Mouse (Mus musculus) bone marrow macrophage, adult 2 months (primary cell): ENCODE results near the gene Slc38a3.

Experiments used
- CTCF ChIP-seq: IDR thresholded peaks from 2 replicates; pipeline ENCODE4 v1.5.1; 2012; ENCODE audit warnings: low read depth, mild to moderate bottlenecking, low read length, moderate library complexity
- POLR2A ChIP-seq: IDR thresholded peaks from 2 replicates; pipeline ENCODE4 v1.6.1; 2012; ENCODE audit warnings: mild to moderate bottlenecking, low read depth, low read length, borderline replicate concordance

- TF ChIP-seq POLR2A (no peak), CTCF (no peak)
Measured at GRCm38 (mm10) chr9:107603251-107603650, 66.1 kb downstream of the Slc38a3 start.
